Mouse (Mus musculus) liver, embryonic 11.5 days (tissue): ENCODE measurements around the gene Borcs7. TPM values are rescaled to one million over a fixed set of nuclear protein-coding genes. Genes with fewer than 3 reads are reported as not detected.

Source experiments
- ATAC-seq: fragments of 200-750 bp; cut with Nextera tagmentation; replicated peaks from 2 replicates; pipeline ENCODE4 v1.8.0; 2017; ENCODE audit warnings: moderate number of reproducible peaks, mild to moderate bottlenecking, moderate TSS enrichment, moderate library complexity; ENCODE audit not compliant: low FRiP score
- DNase-seq: peaks from one replicate; pipeline ENCODE4 v3.0.0-alpha.2; 2017; ENCODE audit warnings: low spot score
- H3K27ac ChIP-seq: fragments of 300-500 bp; sonication (generic); 2 replicates; pipeline ENCODE4 v1.5.1; 2014; ENCODE audit warnings: mild to moderate bottlenecking, low read depth, low read length, control low read depth
- H3K27me3 ChIP-seq: fragments of 300-500 bp; sonication (generic); replicated peaks from 2 replicates; pipeline ENCODE4 v1.6.1; 2014; ENCODE audit warnings: low read length, mixed read lengths; ENCODE audit not compliant: control insufficient read depth, insufficient read depth
- H3K36me3 ChIP-seq: fragments of 300-500 bp; sonication (generic); 2 replicates; pipeline ENCODE4 v1.6.1; 2014; ENCODE audit warnings: mild to moderate bottlenecking, low read length, moderate library complexity, mixed read lengths; ENCODE audit not compliant: control insufficient read depth, insufficient read depth
- H3K4me1 ChIP-seq: fragments of 300-500 bp; sonication (generic); replicated peaks from 2 replicates; pipeline ENCODE4 v1.6.1; 2014; ENCODE audit warnings: low read length, mixed read lengths; ENCODE audit not compliant: control insufficient read depth, insufficient read depth
- H3K4me2 ChIP-seq: fragments of 300-500 bp; sonication (generic); 2 replicates; pipeline ENCODE4 v1.6.1; 2014; ENCODE audit warnings: mild to moderate bottlenecking, control low read depth, moderate library complexity
- H3K4me3 ChIP-seq: fragments of 300-500 bp; sonication (generic); 2 replicates; pipeline ENCODE4 v1.5.1; 2014; ENCODE audit warnings: low read depth, low read length, control low read depth
- H3K9ac ChIP-seq: fragments of 300-500 bp; sonication (generic); 2 replicates; pipeline ENCODE4 v1.6.1; 2014; ENCODE audit warnings: low read depth, low read length, control low read depth
- H3K9me3 ChIP-seq: fragments of 300-500 bp; sonication (generic); 2 replicates; pipeline ENCODE4 v1.6.1; 2016; ENCODE audit warnings: low read length, inconsistent platforms, mixed read lengths; ENCODE audit not compliant: control insufficient read depth
- WGBS: fragments of 180-500 bp; shearing (Covaris S2); extraction: QIAGEN DNeasy Blood & Tissue Kit; methylation state at CpG from one replicate; pipeline ENCODE4 v1.1.7; 2014; 5-methylcytosine and 5-hydroxymethylcytosine counted together
- polyA plus RNA-seq: library from polyadenylated mRNA; unstranded; fragments of >200 nt; fragmentation: Nextera tagmentation; extraction: Ambion mirVana; gene quantifications from 2 replicates; pipeline ENCODE4 v1.2.1, GENCODE M21; 2014

The Borcs7 gene
- polyA plus RNA-seq, 1 experiment from 2014 or later, result 13.8 TPM

DNA sequence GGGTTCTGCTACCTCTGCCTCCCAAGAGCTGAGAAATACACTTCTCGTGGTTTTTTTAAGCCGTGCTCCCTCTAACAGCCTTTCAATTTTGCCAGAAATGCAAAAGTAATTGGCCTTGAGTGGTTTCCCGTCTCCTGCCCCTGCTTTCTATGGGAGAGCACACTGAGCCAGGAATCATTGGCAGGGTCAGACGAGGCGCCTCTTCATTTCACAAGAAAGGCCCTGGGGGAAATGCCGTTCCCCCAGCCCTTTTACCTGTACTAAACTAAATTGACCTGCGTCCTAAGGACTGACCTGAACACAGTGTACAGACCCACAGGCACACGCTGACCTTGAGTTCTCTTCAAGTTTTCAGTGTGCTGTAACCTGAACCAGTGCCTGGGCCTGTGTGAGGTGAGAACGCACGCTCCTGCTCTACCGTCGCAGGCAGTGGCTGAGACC, 43.6 kb upstream of the Borcs7 start:
- Histone ChIP-seq H3K27me3 (no peaks in the 10 kb centered on the region), H3K4me3 (no peak overlapping the region), H3K36me3 (peaks cover 4% of the 10 kb centered on the region; the same call in 1 of the 2 replicates), H3K9me3 (no peaks in the 10 kb centered on the region), H3K27ac (peak overlapping the region; percentile 16; the same call in 1 of the 2 replicates), H3K4me2 (no peak overlapping the region), H3K9ac (no peak overlapping the region), H3K4me1 (peaks cover 36% of the 10 kb centered on the region)
- ATAC-seq (no peak), DNase-seq (no peak)
- WGBS, result 84% methylated on average over 12 of the region's 12 CpGs

DNA sequence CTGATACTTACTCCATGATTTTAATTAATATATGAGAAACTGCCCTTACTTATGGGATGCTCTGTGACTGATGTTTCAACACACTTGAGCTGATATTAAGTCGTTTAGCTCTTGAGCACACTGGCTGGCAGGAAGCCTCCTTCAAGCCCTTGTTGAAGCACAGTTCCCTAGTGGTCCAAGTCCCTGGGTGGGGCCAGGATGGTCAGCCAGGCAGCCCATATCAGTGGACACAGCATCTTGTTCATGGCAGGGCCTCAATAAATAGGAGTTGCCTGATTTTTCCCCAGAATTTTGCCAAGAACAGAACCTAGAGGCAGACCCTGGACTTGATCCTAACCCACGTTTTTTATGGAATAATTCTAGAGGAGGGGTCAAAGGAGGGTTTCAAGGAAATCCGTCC, 42.5 kb upstream of the Borcs7 start:
- Histone ChIP-seq H3K9ac (no peak overlapping the region), H3K9me3 (no peaks in the 10 kb centered on the region), H3K27me3 (no peaks in the 10 kb centered on the region), H3K36me3 (peaks cover 8% of the 10 kb centered on the region; the same call in 1 of the 2 replicates), H3K4me1 (peaks cover 25% of the 10 kb centered on the region), H3K4me3 (no peak overlapping the region), H3K4me2 (no peak overlapping the region), H3K27ac (no peak overlapping the region)
- 74% methylated on average over 3 of the region's 3 CpGs for WGBS
- no peak for DNase-seq
- no peak for ATAC-seq

DNA sequence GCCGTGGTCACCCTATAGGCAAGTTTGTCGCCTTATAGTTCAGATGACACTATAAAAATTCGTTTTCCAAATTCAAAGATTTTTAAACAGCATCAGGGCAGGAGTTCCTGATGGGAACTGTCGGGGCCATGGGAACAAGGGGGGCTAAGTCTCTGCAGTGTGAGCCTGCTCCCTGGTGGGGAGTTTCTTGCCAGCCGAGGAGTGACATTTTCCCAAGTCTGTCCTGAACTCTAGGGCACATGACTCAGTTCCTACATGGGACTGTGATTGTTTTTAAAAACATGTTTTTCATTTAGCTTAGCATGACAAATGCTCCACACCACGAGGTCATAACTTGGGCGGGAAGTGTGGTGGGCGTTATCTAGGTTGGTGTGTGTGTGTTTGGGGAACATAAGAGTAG, 41.9 kb upstream of the Borcs7 start:
- Histone ChIP-seq H3K4me1 (peaks cover 20% of the 10 kb centered on the region), H3K9me3 (no peaks in the 10 kb centered on the region), H3K9ac (no peak overlapping the region), H3K36me3 (peaks cover 11% of the 10 kb centered on the region; the same call in 1 of the 2 replicates), H3K4me3 (no peak overlapping the region), H3K27me3 (no peaks in the 10 kb centered on the region), H3K4me2 (no peak overlapping the region), H3K27ac (no peak overlapping the region)
- ATAC-seq, result no peak
- 74% methylated on average over 8 of the region's 8 CpGs for WGBS
- no peak for DNase-seq

DNA sequence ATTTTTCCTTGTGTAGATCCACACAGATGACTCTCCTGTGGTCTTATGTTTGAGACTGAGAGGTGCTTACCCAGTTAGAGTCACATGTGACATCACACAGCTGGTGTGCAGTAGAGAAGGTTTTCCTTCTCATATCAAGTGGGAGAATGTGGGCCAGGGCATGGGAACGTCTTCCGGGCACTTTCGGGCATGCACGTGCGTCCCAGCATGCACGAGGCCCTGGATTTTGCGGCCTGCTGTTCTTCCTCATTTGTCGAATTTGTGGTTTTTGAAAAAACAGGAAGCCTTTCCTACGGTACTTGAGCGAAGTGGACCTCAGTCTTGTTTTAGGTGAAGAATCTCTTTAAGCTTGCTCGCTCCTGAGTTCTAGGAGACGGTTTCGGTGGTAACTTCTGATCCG, 41.1 kb upstream of the Borcs7 start:
- no peak overlapping the region for H3K9ac ChIP-seq
- no peaks in the 10 kb centered on the region for H3K9me3 ChIP-seq
- ATAC-seq (no peak), DNase-seq (no peak)
- peaks cover 15% of the 10 kb centered on the region for H3K36me3 ChIP-seq
- H3K4me3 ChIP-seq, result no peak overlapping the region
- no peaks in the 10 kb centered on the region for H3K27me3 ChIP-seq
- H3K27ac ChIP-seq, result no peak overlapping the region
- H3K4me2 ChIP-seq, result no peak overlapping the region
- H3K4me1 ChIP-seq, result peaks cover 20% of the 10 kb centered on the region
- WGBS, result 74% methylated on average over 14 of the region's 14 CpGs

DNA sequence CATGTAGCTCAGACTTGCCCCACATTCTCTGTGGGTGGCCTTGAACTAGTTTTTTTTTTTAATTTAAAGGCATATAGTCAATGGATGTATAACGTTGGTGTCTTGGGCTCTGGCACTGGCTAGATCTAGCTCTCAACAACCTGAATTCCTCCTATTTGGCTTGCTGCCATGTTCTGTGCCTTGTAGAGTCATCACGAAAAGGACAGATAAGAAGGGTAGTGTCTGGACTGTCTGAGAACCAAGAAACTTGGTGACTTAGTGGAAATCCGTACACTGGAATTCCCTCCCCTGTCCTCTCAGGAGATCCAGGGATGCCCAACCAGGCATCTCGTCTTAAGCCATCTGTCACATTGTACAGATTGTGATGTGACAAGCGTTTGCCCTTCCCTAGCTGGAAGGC, 36.5 kb upstream of the Borcs7 start:
- no peak overlapping the region for H3K4me3 ChIP-seq
- WGBS, result 70% methylated on average over 5 of the region's 5 CpGs
- H3K4me2 ChIP-seq, result no peak overlapping the region
- ATAC-seq (no peak), DNase-seq (no peak)
- no peak overlapping the region for H3K9ac ChIP-seq
- H3K27ac ChIP-seq, result no peak overlapping the region
- H3K36me3 ChIP-seq, result peaks cover 49% of the 10 kb centered on the region
- H3K9me3 ChIP-seq, result no peaks in the 10 kb centered on the region
- 0 out of 2 replicates have a peak, but pooled peaks cover under 1% of the 10 kb centered on the region for H3K4me1 ChIP-seq
- no peaks in the 10 kb centered on the region for H3K27me3 ChIP-seq

DNA sequence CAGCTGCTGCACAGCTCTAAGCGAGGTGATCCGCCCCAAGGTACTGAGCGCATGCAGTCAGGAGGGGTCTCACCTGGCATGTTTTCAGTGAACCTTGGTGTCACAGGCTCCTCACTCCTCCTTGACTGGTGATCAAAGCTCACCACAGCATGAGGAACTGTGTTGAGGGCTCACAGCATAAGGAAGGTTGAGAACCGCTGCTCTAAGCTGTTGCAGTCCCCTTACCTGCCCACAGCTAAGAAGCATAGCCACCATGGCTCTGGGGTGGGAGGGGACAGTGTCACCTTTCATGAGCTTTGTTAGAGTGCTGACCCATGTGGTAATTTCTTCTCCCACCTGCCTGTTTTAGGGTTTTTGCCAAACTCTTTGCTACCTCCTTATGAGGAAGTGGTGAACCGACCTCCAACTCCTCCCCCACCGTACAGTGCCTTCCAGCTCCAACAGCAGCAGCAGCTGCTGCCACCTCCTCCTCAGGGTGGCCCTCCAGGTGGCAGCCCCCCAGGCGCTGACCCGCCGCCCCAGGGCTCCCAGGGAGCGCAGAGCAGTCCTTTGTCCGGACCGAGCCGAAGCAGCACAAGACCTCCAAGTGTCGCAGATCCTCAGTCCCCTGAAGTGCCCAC, 36.0 kb upstream of the Borcs7 start:
- Histone ChIP-seq H3K27ac (no peak overlapping the region), H3K9me3 (no peaks in the 10 kb centered on the region), H3K4me2 (no peak overlapping the region), H3K4me1 (0 out of 2 replicates have a peak, but pooled peaks cover 2% of the 10 kb centered on the region), H3K9ac (no peak overlapping the region), H3K27me3 (no peaks in the 10 kb centered on the region), H3K4me3 (no peak overlapping the region), H3K36me3 (peaks cover 45% of the 10 kb centered on the region)
- WGBS, result 89% methylated on average over 14 of the region's 14 CpGs
- ATAC-seq (no peak; the same call in 1 of the 2 replicates), DNase-seq (no peak)

DNA sequence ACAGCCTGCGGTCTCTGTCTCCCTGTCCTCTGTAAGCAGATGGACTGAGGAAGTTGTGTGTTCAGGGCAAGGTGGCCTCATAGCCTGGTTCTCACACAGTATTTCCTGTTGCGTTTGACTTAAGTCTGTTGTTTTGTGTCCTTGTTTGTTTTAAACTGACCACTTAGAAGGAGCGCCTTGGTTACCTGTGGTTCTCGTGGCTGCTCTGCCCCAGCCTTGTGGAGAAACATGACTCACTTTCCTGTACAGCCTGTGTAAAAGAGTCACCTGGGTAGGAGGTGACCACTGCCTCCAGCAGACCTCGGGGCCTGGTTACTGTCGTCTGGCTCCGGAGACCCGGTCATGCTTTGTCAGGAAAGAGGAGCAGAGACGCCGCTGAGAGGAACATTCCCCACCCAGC, 34.1 kb upstream of the Borcs7 start:
- ATAC-seq (no peak), DNase-seq (no peak)
- Histone ChIP-seq H3K4me1 (peaks cover 2% of the 10 kb centered on the region; the same call in 1 of the 2 replicates), H3K27ac (no peak overlapping the region), H3K36me3 (peaks cover 45% of the 10 kb centered on the region), H3K9ac (no peak overlapping the region), H3K9me3 (no peaks in the 10 kb centered on the region), H3K4me2 (no peak overlapping the region), H3K27me3 (no peaks in the 10 kb centered on the region), H3K4me3 (no peak overlapping the region)
- WGBS, result 92% methylated on average over 10 of the region's 10 CpGs

DNA sequence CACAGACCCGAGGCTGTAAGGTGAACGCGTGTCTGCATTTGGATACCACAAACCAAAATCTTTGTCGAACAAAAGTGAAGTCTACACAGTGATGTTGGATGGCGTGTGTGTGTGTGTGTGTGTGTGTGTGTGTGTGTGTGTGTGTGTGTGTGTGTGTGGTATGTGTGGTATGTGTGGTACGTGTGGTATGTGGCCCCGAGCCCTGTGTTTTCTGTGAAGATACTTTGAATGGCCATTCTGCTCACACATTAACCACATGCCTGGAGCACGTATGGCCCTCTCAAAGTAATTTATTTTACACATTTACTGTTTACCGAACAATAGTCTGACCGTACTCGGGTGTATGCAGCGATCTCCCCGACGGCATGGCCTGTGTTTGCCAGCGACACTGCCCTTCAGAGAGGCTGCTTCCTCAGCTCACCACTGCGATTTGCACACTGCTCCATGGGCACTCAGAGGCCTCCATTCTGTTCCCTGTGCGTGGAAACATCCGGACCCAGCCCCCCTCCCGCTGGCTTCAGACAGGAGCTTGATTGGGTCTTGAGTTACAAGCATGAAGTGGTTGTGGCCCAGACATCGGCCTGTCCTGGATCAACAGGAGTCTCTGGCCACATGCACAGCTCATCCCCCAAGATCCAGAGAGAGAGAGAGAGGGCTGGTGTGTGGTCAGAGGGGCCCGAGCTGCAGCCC, 33.4 kb upstream of the Borcs7 start:
- 93% methylated on average over 21 of the region's 21 CpGs for WGBS
- H3K4me2 ChIP-seq, result no peak overlapping the region
- DNase-seq, result no peak
- H3K9me3 ChIP-seq, result no peaks in the 10 kb centered on the region
- ATAC-seq, result no peak
- peaks cover 2% of the 10 kb centered on the region; the same call in 1 of the 2 replicates for H3K4me1 ChIP-seq
- no peak overlapping the region for H3K4me3 ChIP-seq
- H3K27me3 ChIP-seq, result no peaks in the 10 kb centered on the region
- H3K9ac ChIP-seq, result no peak overlapping the region
- peaks cover 45% of the 10 kb centered on the region for H3K36me3 ChIP-seq
- no peak overlapping the region for H3K27ac ChIP-seq
